Mouse (Mus musculus): Measurements from ENCODE around the gene Ociad1. TPM values are rescaled to one million over a fixed set of nuclear protein-coding genes. Genes with fewer than 3 reads are reported as not detected.

Gene Ociad1
- polyA plus RNA-seq, 1 experiment from 2014 or later, result 148 TPM

- Histone ChIP-seq H3K9ac (ENCODE audit: low read length) (peak overlapping the region; percentile 59), H3K27ac (ENCODE audit: low read depth) (peak overlapping the region; percentile 70), H3K36me3 (ENCODE audit: control insufficient read depth, insufficient read depth, low read length) (no peaks in the 10 kb centered on the region), H3K4me2 (ENCODE audit: low read length) (peak overlapping the region; percentile 76), H3K9me3 (ENCODE audit: control insufficient read depth, low read length) (no peaks in the 10 kb centered on the region), H3K4me3 (ENCODE audit: low read depth, low read length) (peak overlapping the region; percentile 50), H3K4me1 (replicated peaks; ENCODE audit: control insufficient read depth, insufficient read depth, low read length) (peaks cover 5% of the 10 kb centered on the region; the same call in 1 of the 2 replicates), H3K27me3 (replicated peaks; ENCODE audit: control insufficient read depth, insufficient read depth, low read length) (no peaks in the 10 kb centered on the region)
- DNase-seq (ENCODE audit: low spot score), result peak; percentile 73
- WGBS, result 2% methylated on average over 38 of the region's 41 CpGs
- peak; percentile 65 for ATAC-seq (replicated peaks; ENCODE audit: low FRiP score, low TSS enrichment, low read depth)
Measured at GRCm38 (mm10) chr5:73337961-73338831, 45.6 kb downstream of the Ociad1 start.

GRCm38 (mm10) chr5:73338832-73339163, 46.2 kb downstream of the Ociad1 start:
- ATAC-seq (replicated peaks; ENCODE audit: low FRiP score, low TSS enrichment, low read depth) (peak; percentile 22; the same call in 1 of the 2 replicates), DNase-seq (ENCODE audit: low spot score) (no peak)
- peak overlapping the region; percentile 59 for H3K9ac ChIP-seq (ENCODE audit: low read length)

GRCm38 (mm10) chr5:73339779-73340722, 47.5 kb downstream of the Ociad1 start:
- Histone ChIP-seq H3K36me3 (ENCODE audit: control insufficient read depth, insufficient read depth, low read length) (no peaks in the 10 kb centered on the region), H3K9ac (ENCODE audit: low read length) (no peak overlapping the region), H3K4me2 (ENCODE audit: low read length) (no peak overlapping the region), H3K4me1 (replicated peaks; ENCODE audit: control insufficient read depth, insufficient read depth, low read length) (peaks cover under 1% of the 10 kb centered on the region; the same call in 1 of the 2 replicates), H3K9me3 (ENCODE audit: control insufficient read depth, low read length) (no peaks in the 10 kb centered on the region), H3K27ac (ENCODE audit: low read depth) (no peak overlapping the region), H3K4me3 (ENCODE audit: low read depth, low read length) (no peak overlapping the region), H3K27me3 (replicated peaks; ENCODE audit: control insufficient read depth, insufficient read depth, low read length) (no peaks in the 10 kb centered on the region)
- 88% methylated on average over 9 of the region's 9 CpGs for WGBS
- DNase-seq (ENCODE audit: low spot score) (no peak), ATAC-seq (replicated peaks; ENCODE audit: low FRiP score, low TSS enrichment, low read depth) (no peak)

More at GRCm38 (mm10) chr5:73338832-73339163, 46.2 kb downstream of the Ociad1 start:
- Histone ChIP-seq H3K4me3 (ENCODE audit: low read depth, low read length) (peak overlapping the region; percentile 50), H3K36me3 (ENCODE audit: control insufficient read depth, insufficient read depth, low read length) (no peaks in the 10 kb centered on the region), H3K9me3 (ENCODE audit: control insufficient read depth, low read length) (no peaks in the 10 kb centered on the region), H3K27me3 (replicated peaks; ENCODE audit: control insufficient read depth, insufficient read depth, low read length) (no peaks in the 10 kb centered on the region), H3K4me1 (replicated peaks; ENCODE audit: control insufficient read depth, insufficient read depth, low read length) (peaks cover 5% of the 10 kb centered on the region; the same call in 1 of the 2 replicates), H3K4me2 (ENCODE audit: low read length) (peak overlapping the region; percentile 76), H3K27ac (ENCODE audit: low read depth) (0 out of 2 replicates have a peak overlapping the region, but pooled peaks have one; percentile 70)
- 48% methylated on average over 14 of the region's 14 CpGs for WGBS

GRCm38 (mm10) chr5:73340723-73341235, 48.2 kb downstream of the Ociad1 start, which contains the start of gene Ociad2:
Gene Ociad2, minus strand, starts transcription at chr5:73341028.
- Histone ChIP-seq H3K27me3 (replicated peaks; ENCODE audit: control insufficient read depth, insufficient read depth, low read length) (no peaks in the 10 kb centered on the region), H3K4me3 (ENCODE audit: low read depth, low read length) (no peak within 1 kb of the TSS), H3K9ac (ENCODE audit: low read length) (no peak within 1 kb of the TSS), H3K4me2 (ENCODE audit: low read length) (no peak within 1 kb of the TSS), H3K27ac (ENCODE audit: low read depth) (no peak within 1 kb of the TSS), H3K9me3 (ENCODE audit: control insufficient read depth, low read length) (no peaks in the 10 kb centered on the region), H3K4me1 (replicated peaks; ENCODE audit: control insufficient read depth, insufficient read depth, low read length) (no peaks in the 10 kb centered on the region), H3K36me3 (ENCODE audit: control insufficient read depth, insufficient read depth, low read length) (no peaks in the 10 kb centered on the region)
- DNase-seq (ENCODE audit: low spot score), result no peak
- 77% methylated on average over 8 of the region's 8 CpGs for WGBS
- ATAC-seq (replicated peaks; ENCODE audit: low FRiP score, low TSS enrichment, low read depth), result no peak

GRCm38 (mm10) chr5:73342701-73343355, 50.2 kb downstream of the Ociad1 start:
- H3K4me1 ChIP-seq (replicated peaks; ENCODE audit: control insufficient read depth, insufficient read depth, low read length), result no peaks in the 10 kb centered on the region
- ATAC-seq (replicated peaks; ENCODE audit: low FRiP score, low TSS enrichment, low read depth) (no peak), DNase-seq (ENCODE audit: low spot score) (no peak)
- WGBS, result 86% methylated on average over 22 of the region's 22 CpGs
- H3K9ac ChIP-seq (ENCODE audit: low read length), result no peak overlapping the region
- no peaks in the 10 kb centered on the region for H3K36me3 ChIP-seq (ENCODE audit: control insufficient read depth, insufficient read depth, low read length)
- no peak overlapping the region for H3K4me2 ChIP-seq (ENCODE audit: low read length)
- H3K4me3 ChIP-seq (ENCODE audit: low read depth, low read length), result no peak overlapping the region
- no peak overlapping the region for H3K27ac ChIP-seq (ENCODE audit: low read depth)
- no peaks in the 10 kb centered on the region for H3K27me3 ChIP-seq (replicated peaks; ENCODE audit: control insufficient read depth, insufficient read depth, low read length)
- no peaks in the 10 kb centered on the region for H3K9me3 ChIP-seq (ENCODE audit: control insufficient read depth, low read length)

- no peaks in the 10 kb centered on the region for H3K36me3 ChIP-seq (ENCODE audit: control insufficient read depth, insufficient read depth, low read length)
- no peaks in the 10 kb centered on the region for H3K27me3 ChIP-seq (replicated peaks; ENCODE audit: control insufficient read depth, insufficient read depth, low read length)
- ATAC-seq (replicated peaks; ENCODE audit: low FRiP score, low TSS enrichment, low read depth) (peak; percentile 65), DNase-seq (ENCODE audit: low spot score) (no peak)
- WGBS, result 57% methylated on average over 10 of the region's 10 CpGs
- H3K9ac ChIP-seq (ENCODE audit: low read length), result no peak overlapping the region
- H3K4me1 ChIP-seq (replicated peaks; ENCODE audit: control insufficient read depth, insufficient read depth, low read length), result no peaks in the 10 kb centered on the region
- H3K4me2 ChIP-seq (ENCODE audit: low read length), result no peak overlapping the region
- H3K27ac ChIP-seq (ENCODE audit: low read depth), result peak overlapping the region; percentile 58; the same call in 1 of the 2 replicates
- no peaks in the 10 kb centered on the region for H3K9me3 ChIP-seq (ENCODE audit: control insufficient read depth, low read length)
- H3K4me3 ChIP-seq (ENCODE audit: low read depth, low read length), result no peak overlapping the region
Measured at GRCm38 (mm10) chr5:73344310-73344709, 51.7 kb downstream of the Ociad1 start.

- 92% methylated on average over 4 of the region's 4 CpGs for WGBS
- H3K4me3 ChIP-seq (ENCODE audit: low read depth, low read length), result no peak overlapping the region
- no peak overlapping the region for H3K27ac ChIP-seq (ENCODE audit: low read depth)
- no peaks in the 10 kb centered on the region for H3K27me3 ChIP-seq (replicated peaks; ENCODE audit: control insufficient read depth, insufficient read depth, low read length)
- ATAC-seq (replicated peaks; ENCODE audit: low FRiP score, low TSS enrichment, low read depth) (no peak), DNase-seq (ENCODE audit: low spot score) (no peak)
- H3K4me2 ChIP-seq (ENCODE audit: low read length), result no peak overlapping the region
- no peaks in the 10 kb centered on the region for H3K36me3 ChIP-seq (ENCODE audit: control insufficient read depth, insufficient read depth, low read length)
- H3K9me3 ChIP-seq (ENCODE audit: control insufficient read depth, low read length), result no peaks in the 10 kb centered on the region
- H3K9ac ChIP-seq (ENCODE audit: low read length), result no peak overlapping the region
- no peaks in the 10 kb centered on the region for H3K4me1 ChIP-seq (replicated peaks; ENCODE audit: control insufficient read depth, insufficient read depth, low read length)
Measured at GRCm38 (mm10) chr5:73345254-73345653, 52.7 kb downstream of the Ociad1 start.

- Histone ChIP-seq H3K27ac (ENCODE audit: low read depth) (no peak overlapping the region), H3K9me3 (ENCODE audit: control insufficient read depth, low read length) (no peaks in the 10 kb centered on the region), H3K4me2 (ENCODE audit: low read length) (no peak overlapping the region), H3K4me3 (ENCODE audit: low read depth, low read length) (no peak overlapping the region), H3K27me3 (replicated peaks; ENCODE audit: control insufficient read depth, insufficient read depth, low read length) (no peaks in the 10 kb centered on the region), H3K9ac (ENCODE audit: low read length) (no peak overlapping the region), H3K4me1 (replicated peaks; ENCODE audit: control insufficient read depth, insufficient read depth, low read length) (peaks cover 10% of the 10 kb centered on the region), H3K36me3 (ENCODE audit: control insufficient read depth, insufficient read depth, low read length) (no peaks in the 10 kb centered on the region)
- DNase-seq (ENCODE audit: low spot score) (no peak), ATAC-seq (replicated peaks; ENCODE audit: low FRiP score, low TSS enrichment, low read depth) (no peak)
- WGBS, result 54% methylated on average over 5 of the region's 5 CpGs
Measured at GRCm38 (mm10) chr5:73349514-73349913, 56.9 kb downstream of the Ociad1 start.

All from intestine, embryonic 14.5 days (tissue).